Mouse (Mus musculus) bone marrow macrophage, adult 2 months (primary cell): ENCODE data around the gene Hist1h4i.

Source experiments
- CTCF ChIP-seq: IDR thresholded peaks from 2 replicates; pipeline ENCODE4 v1.5.1; 2012; ENCODE audit warnings: low read depth, mild to moderate bottlenecking, low read length, moderate library complexity
- POLR2A ChIP-seq: IDR thresholded peaks from 2 replicates; pipeline ENCODE4 v1.6.1; 2012; ENCODE audit warnings: mild to moderate bottlenecking, low read depth, low read length, borderline replicate concordance

DNA sequence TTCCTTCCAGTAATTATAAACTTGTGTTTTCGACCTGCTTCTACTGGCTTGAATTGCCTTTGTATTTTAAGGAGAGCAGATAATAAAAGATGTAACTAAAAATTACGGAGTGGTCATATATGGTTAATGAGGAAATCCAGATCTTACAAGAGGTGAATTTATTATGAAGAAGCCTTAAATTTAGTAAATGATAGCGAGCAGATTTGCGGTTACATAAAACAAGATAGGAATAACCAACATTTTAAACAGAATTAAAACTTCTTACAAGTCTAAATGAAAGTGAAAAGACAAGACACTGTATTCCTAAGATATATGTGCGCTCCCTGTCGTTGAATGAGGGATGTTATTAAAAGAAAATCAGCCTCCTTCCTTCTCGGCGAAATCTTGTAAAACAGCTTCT lies 46.3 kb downstream of the Hist1h4i start:
- TF ChIP-seq CTCF (no peak), POLR2A (no peak)
